Mouse (Mus musculus) heart, adult 2 months (tissue): Measurements from ENCODE around the gene Il21r.

Experiments used
- CTCF ChIP-seq: fragments of 200-600 bp; IDR thresholded peaks from 2 replicates; pipeline ENCODE4 v1.8.1; 2022; ENCODE audit warnings: antibody characterized with exemption, mild to moderate bottlenecking, moderate library complexity
- POLR2A ChIP-seq: fragments of 200-500 bp; IDR thresholded peaks from 2 replicates; pipeline ENCODE4 v1.6.1; 2011; ENCODE audit warnings: mild to moderate bottlenecking, low read depth, low read length, control low read depth; ENCODE audit not compliant: insufficient read depth

DNA sequence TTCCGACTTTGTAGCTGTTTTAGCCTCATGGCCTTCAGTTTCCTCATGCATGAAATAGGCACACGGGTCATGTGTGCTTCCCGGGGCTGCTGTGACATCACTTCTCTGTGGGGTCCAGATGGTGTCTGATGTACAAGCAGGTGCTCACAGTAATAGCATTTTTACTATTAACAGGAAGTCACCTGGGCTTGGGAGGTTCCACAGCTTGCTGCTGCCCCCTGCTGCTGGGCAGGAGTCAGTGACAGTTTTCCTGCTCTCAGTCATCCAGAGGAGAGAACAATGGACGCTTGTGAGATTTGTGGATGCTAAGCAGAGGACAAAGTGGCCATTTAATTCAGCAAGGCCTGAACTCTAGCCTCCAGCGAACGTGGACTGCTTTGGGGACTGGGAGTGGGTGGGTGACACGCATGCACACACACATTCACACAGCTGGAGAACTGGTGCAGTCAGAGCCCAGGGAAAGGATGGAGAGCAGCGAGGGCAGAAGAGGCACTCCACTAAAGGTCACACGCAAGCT lies 35.7 kb downstream of the Il21r start:
- TF ChIP-seq POLR2A (no peak), CTCF (peak; percentile 83)
